Mouse (Mus musculus): ENCODE measurements around the gene Klra9.

DNA sequence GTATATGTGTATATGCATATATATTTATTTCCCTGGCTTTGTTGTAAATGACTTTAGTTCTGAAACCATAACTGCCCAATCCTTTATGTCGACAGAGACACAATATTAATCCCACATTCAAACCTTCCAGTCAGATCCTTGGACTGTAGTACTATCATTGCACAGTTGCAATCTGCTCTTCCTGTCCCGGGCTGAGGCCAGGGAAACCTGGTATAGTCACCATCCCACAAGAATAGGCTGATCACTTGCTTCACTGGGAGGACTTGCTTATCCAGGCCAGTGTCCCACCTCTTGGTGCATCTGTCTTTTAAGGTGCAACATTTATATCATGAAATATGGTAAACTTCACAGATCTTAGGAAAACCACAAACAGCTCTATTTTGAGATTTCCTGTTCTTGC is 44.6 kb upstream of the Klra9 start:
- TF ChIP-seq CTCF (IDR thresholded peaks at IDR 0.05; ENCODE audit: extremely low read depth, insufficient read length, insufficient replicate concordance, low read depth, low read length) = no peak
- TF ChIP-seq POLR2A (IDR thresholded peaks at IDR 0.05; ENCODE audit: low read depth, low read length) = no peak

Measured in small intestine, adult 2 months (tissue).